ENCODE assay signal across 28 mouse cellular contexts in genomic region chr11:106045780-106046179, GRCm38 (mm10). TPM values are rescaled to one million over a fixed set of nuclear protein-coding genes. Genes with fewer than 3 reads are reported as not detected.
DNase-seq lines count a peak whose midpoint lies in the region; ATAC-seq and TF ChIP-seq lines count a peak whose summit lies in the region.
"Had no signal": no experiment of that assay in that cellular context is flagged by ENCODE, and none has a peak within 500 bp of the region (broad histone marks: within the 10 kb centered on the region; RNA-seq: fewer than 3 reads in every experiment).

No protein-coding gene starts in this region.

- 88% methylated on average over 3 of the region's 3 CpGs for WGBS in liver, adult 2 months
- 91% methylated on average over 3 of the region's 3 CpGs for WGBS in liver, embryonic 11.5 days
- WGBS in hindbrain, embryonic 10.5 days = 96% methylated on average over 3 of the region's 3 CpGs

- H3K4me3 ChIP-seq in liver, adult 2 months (ENCODE audit: insufficient read depth, low read depth, low read length) = no peak overlapping the region
- H3K4me3 ChIP-seq in liver, embryonic 11.5 days (ENCODE audit: low read depth, low read length) = no peak overlapping the region
- no peak overlapping the region for H3K4me3 ChIP-seq in embryonic fibroblast, embryonic 13.5 days (ENCODE audit: insufficient read depth, low read length)
- H3K4me3 ChIP-seq in hindbrain, embryonic 10.5 days = no peak overlapping the region
- H3K4me3 ChIP-seq: embryonic facial prominence, embryonic 13.5 days; embryonic facial prominence, embryonic 15.5 days; forebrain, embryonic 13.5 days; forebrain, embryonic 15.5 days had no signal

- peak overlapping the region; percentile 78 for H3K27ac ChIP-seq in liver, adult 2 months (replicated peaks; ENCODE audit: insufficient read depth, low read depth, low read length)
- no peak overlapping the region for H3K27ac ChIP-seq in liver, embryonic 11.5 days (ENCODE audit: low read depth, low read length)
- H3K27ac ChIP-seq in embryonic fibroblast, embryonic 13.5 days (ENCODE audit: insufficient read depth, low read length) = peak overlapping the region; percentile 42; the same call in 1 of the 2 replicates
- no peak overlapping the region for H3K27ac ChIP-seq in hindbrain, embryonic 10.5 days
- H3K27ac ChIP-seq: embryonic facial prominence, embryonic 13.5 days; embryonic facial prominence, embryonic 15.5 days; forebrain, embryonic 13.5 days; forebrain, embryonic 15.5 days had no signal

- peaks cover 13% of the 10 kb centered on the region; the same call in 1 of the 2 replicates for H3K79me2 ChIP-seq in liver, adult 2 months (ENCODE audit: control insufficient read depth, insufficient read depth, low read length)

- H3K4me2 ChIP-seq in liver, embryonic 11.5 days = no peak overlapping the region
- H3K4me2 ChIP-seq: embryonic facial prominence, embryonic 13.5 days; embryonic facial prominence, embryonic 15.5 days; forebrain, embryonic 13.5 days; forebrain, embryonic 15.5 days had no signal

- peaks cover 13% of the 10 kb centered on the region for H3K4me1 ChIP-seq in liver, adult 2 months (ENCODE audit: control insufficient read depth, insufficient read depth, low read length)
- no peaks in the 10 kb centered on the region; the same call in 1 of the 2 replicates for H3K4me1 ChIP-seq in liver, embryonic 11.5 days (replicated peaks; ENCODE audit: control insufficient read depth, insufficient read depth, low read length)
- H3K4me1 ChIP-seq in embryonic fibroblast, embryonic 13.5 days (ENCODE audit: control insufficient read depth, insufficient read depth, low read length) = no peaks in the 10 kb centered on the region; the same call in 1 of the 2 replicates
- H3K4me1 ChIP-seq in hindbrain, embryonic 10.5 days (replicated peaks) = no peaks in the 10 kb centered on the region
- H3K4me1 ChIP-seq: embryonic facial prominence, embryonic 13.5 days; embryonic facial prominence, embryonic 15.5 days; forebrain, embryonic 13.5 days had no signal

- no peak for TF ChIP-seq POLR2A in liver, adult 2 months (IDR thresholded peaks at IDR 0.05; ENCODE audit: extremely low read depth, insufficient read depth, low read length)
- TF ChIP-seq POLR2A in embryonic fibroblast, embryonic 13.5 days (IDR thresholded peaks at IDR 0.05; ENCODE audit: low read depth, low read length) = no peak

- no peak for TF ChIP-seq CTCF in liver, adult 2 months (IDR thresholded peaks at IDR 0.05; ENCODE audit: low read depth, low read length)
- no peak for TF ChIP-seq CTCF in embryonic fibroblast, embryonic 13.5 days (IDR thresholded peaks at IDR 0.05; ENCODE audit: borderline replicate concordance, insufficient read depth, low read length)

- no peaks in the 10 kb centered on the region for H3K9me3 ChIP-seq in liver, embryonic 11.5 days (ENCODE audit: control insufficient read depth, low read length)
- H3K9me3 ChIP-seq in hindbrain, embryonic 10.5 days = no peaks in the 10 kb centered on the region
- H3K9me3 ChIP-seq: embryonic facial prominence, embryonic 13.5 days; embryonic facial prominence, embryonic 15.5 days; forebrain, embryonic 13.5 days; forebrain, embryonic 15.5 days; G1E had no signal

- 0 out of 2 replicates have a peak, but pooled peaks cover 7% of the 10 kb centered on the region for H3K36me3 ChIP-seq in liver, adult 2 months (ENCODE audit: control insufficient read depth, insufficient read depth, low read length)
- peaks cover 23% of the 10 kb centered on the region for H3K36me3 ChIP-seq in liver, embryonic 11.5 days (ENCODE audit: control insufficient read depth, insufficient read depth, low read length)
- H3K36me3 ChIP-seq in hindbrain, embryonic 10.5 days = peaks cover 53% of the 10 kb centered on the region

- no peak overlapping the region for H3K9ac ChIP-seq in liver, adult 2 months (ENCODE audit: low read depth, low read length)
- no peak overlapping the region for H3K9ac ChIP-seq in liver, embryonic 11.5 days (ENCODE audit: low read depth, low read length)
- H3K9ac ChIP-seq: embryonic facial prominence, embryonic 13.5 days; embryonic facial prominence, embryonic 15.5 days; forebrain, embryonic 13.5 days; forebrain, embryonic 15.5 days; forebrain, postnatal 0 days had no signal

- H3K27me3 ChIP-seq in liver, adult 2 months (ENCODE audit: control insufficient read depth, insufficient read depth, low read length) = no peaks in the 10 kb centered on the region
- H3K27me3 ChIP-seq in liver, embryonic 11.5 days (replicated peaks; ENCODE audit: control insufficient read depth, insufficient read depth, low read length) = no peaks in the 10 kb centered on the region
- H3K27me3 ChIP-seq in hindbrain, embryonic 10.5 days (ENCODE audit: insufficient read depth, poor library complexity, severe bottlenecking) = no peaks in the 10 kb centered on the region
- H3K27me3 ChIP-seq: embryonic facial prominence, embryonic 13.5 days; embryonic facial prominence, embryonic 15.5 days; forebrain, embryonic 13.5 days; forebrain, embryonic 15.5 days; Patski had no signal

- ATAC-seq in liver, embryonic 11.5 days (replicated peaks; ENCODE audit: low FRiP score) = no peak
- ATAC-seq: activated CD4-positive, CD25-positive, alpha-beta regulatory T cell, adult 4 months; forebrain, embryonic 13.5 days; forebrain, embryonic 15.5 days; forebrain, postnatal 0 days; Patski had no signal

- DNase-seq in liver, adult 2 months (ENCODE audit: extremely low read depth, low read depth, low spot score) = no peak
- DNase-seq in liver, embryonic 11.5 days (ENCODE audit: low spot score) = no peak
- DNase-seq in A20 (ENCODE audit: low read depth, low spot score) = peak; percentile 53
- DNase-seq in gastrocnemius, postnatal 4 days (ENCODE audit: low spot score in 2 of 2) = no peak
- DNase-seq in hindbrain, embryonic 10.5 days (ENCODE audit: low spot score) = no peak
- DNase-seq: adrenal gland, adult 8-10 months; adrenal gland, postnatal 14 days; adrenal gland, postnatal 36 days; cerebellum, adult 11-12 months; cerebellum, adult 2 months; cerebellum, adult 9-10 months; cerebellum, postnatal 10 days; cerebellum, postnatal 36 days; embryo, embryonic 11 days; forebrain, postnatal 0 days had no signal

RNA-seq across cellular contexts. Expression of gene Dcaf7, which starts 9.1 kb away (rescaled TPM):
- total RNA-seq in liver, adult 2 months (2014; rRNA removed) = 17.1 and 24.0 TPM in 2 replicates
- 15.9 and 18.3 TPM in 2 replicates for polyA plus RNA-seq in liver, adult 2 months (2012; rRNA removed)
- 53.9 and 61.2 TPM in 2 replicates for polyA plus RNA-seq in liver, embryonic 11.5 days (2014; fragmentation: Nextera tagmentation; extraction: Ambion mirVana)
- 55.8 and 60.0 TPM in 2 replicates for polyA plus RNA-seq in embryonic fibroblast, embryonic 13.5 days (2011; ENCODE audit: insufficient read length, low read depth, missing spikeins)
- total RNA-seq in gastrocnemius, postnatal 4 days (2021) = 10 to 100 TPM; 60.3 to 60.5 TPM
- 86.5 and 94.7 TPM in 2 replicates for polyA plus RNA-seq in hindbrain, embryonic 10.5 days (2016; fragmentation: Nextera tagmentation; extraction: Ambion mirVana)

RNA-seq across cellular contexts. Expression of gene Taco1, which starts 20.1 kb away (rescaled TPM):
- 31.3 and 33.7 TPM in 2 replicates for total RNA-seq in liver, adult 2 months (2014; rRNA removed)
- polyA plus RNA-seq in liver, adult 2 months (2012; rRNA removed) = 19.1 and 20.0 TPM in 2 replicates
- 12.8 and 13.8 TPM in 2 replicates for polyA plus RNA-seq in liver, embryonic 11.5 days (2014; fragmentation: Nextera tagmentation; extraction: Ambion mirVana)
- polyA plus RNA-seq in embryonic fibroblast, embryonic 13.5 days (2011; ENCODE audit: insufficient read length, low read depth, missing spikeins) = 9.5 and 10.3 TPM in 2 replicates
- 10 to 100 TPM; 19.6 to 19.8 TPM for total RNA-seq in gastrocnemius, postnatal 4 days (2021)
- polyA plus RNA-seq in hindbrain, embryonic 10.5 days (2016; fragmentation: Nextera tagmentation; extraction: Ambion mirVana) = 10.4 and 14.0 TPM in 2 replicates

RNA-seq across cellular contexts. Expression of gene Kcnh6, which starts 37.9 kb away (rescaled TPM):
- total RNA-seq in liver, adult 2 months (2014; rRNA removed) = not detected in 2 replicates
- polyA plus RNA-seq in liver, adult 2 months (2012; rRNA removed) = not detected in 2 replicates
- 0.12 and 0.26 TPM in 2 replicates for polyA plus RNA-seq in liver, embryonic 11.5 days (2014; fragmentation: Nextera tagmentation; extraction: Ambion mirVana)
- not detected in 2 replicates for polyA plus RNA-seq in embryonic fibroblast, embryonic 13.5 days (2011; ENCODE audit: insufficient read length, low read depth, missing spikeins)
- total RNA-seq in gastrocnemius, postnatal 4 days (2021) = under 1 TPM in 1 of 2 experiments, not detected in 1; 0.31 TPM
- polyA plus RNA-seq in hindbrain, embryonic 10.5 days (2016; fragmentation: Nextera tagmentation; extraction: Ambion mirVana) = 0.52 and 0.61 TPM in 2 replicates
- total RNA-seq: common myeloid progenitor, adult 5-6 weeks; G1E had no signal
- polyA plus RNA-seq: activated CD4-positive, CD25-positive, alpha-beta regulatory T cell, adult 4 months; C2C12; G1E; Patski had no signal

RNA-seq across cellular contexts. Expression of gene Map3k3, which starts 38.6 kb away (rescaled TPM):
- total RNA-seq in liver, adult 2 months (2014; rRNA removed) = 12.3 and 14.9 TPM in 2 replicates
- 7.6 and 9.7 TPM in 2 replicates for polyA plus RNA-seq in liver, adult 2 months (2012; rRNA removed)
- polyA plus RNA-seq in liver, embryonic 11.5 days (2014; fragmentation: Nextera tagmentation; extraction: Ambion mirVana) = 12.8 and 17.4 TPM in 2 replicates
- 40.0 and 41.1 TPM in 2 replicates for polyA plus RNA-seq in embryonic fibroblast, embryonic 13.5 days (2011; ENCODE audit: insufficient read length, low read depth, missing spikeins)
- total RNA-seq in gastrocnemius, postnatal 4 days (2021) = 10 to 100 TPM; 45.9 to 47.1 TPM
- polyA plus RNA-seq in hindbrain, embryonic 10.5 days (2016; fragmentation: Nextera tagmentation; extraction: Ambion mirVana) = 21.7 and 23.5 TPM in 2 replicates

RNA-seq across cellular contexts. Expression of gene Ace3, which starts 51.3 kb away (rescaled TPM):
- total RNA-seq in liver, adult 2 months (2014; rRNA removed) = not detected in 2 replicates
- polyA plus RNA-seq in liver, adult 2 months (2012; rRNA removed) = not detected in 2 replicates
- not detected in 2 replicates for polyA plus RNA-seq in liver, embryonic 11.5 days (2014; fragmentation: Nextera tagmentation; extraction: Ambion mirVana)
- not detected in 2 replicates for polyA plus RNA-seq in embryonic fibroblast, embryonic 13.5 days (2011; ENCODE audit: insufficient read length, low read depth, missing spikeins)
- not detected for total RNA-seq in gastrocnemius, postnatal 4 days (2021)
- polyA plus RNA-seq in hindbrain, embryonic 10.5 days (2016; fragmentation: Nextera tagmentation; extraction: Ambion mirVana) = not detected in 2 replicates
- total RNA-seq: adrenal gland, adult 18-20 months; adrenal gland, adult 8-10 months; adrenal gland, postnatal 14 days; adrenal gland, postnatal 36 days; common myeloid progenitor, adult 5-6 weeks; forebrain, postnatal 0 days; G1E had no signal
- polyA plus RNA-seq: activated CD4-positive, CD25-positive, alpha-beta regulatory T cell, adult 4 months; C2C12; cerebellum, adult 2 months; embryonic facial prominence, embryonic 11.5 days; embryonic facial prominence, embryonic 13.5 days; embryonic facial prominence, embryonic 15.5 days; forebrain, embryonic 11.5 days; forebrain, embryonic 13.5 days; forebrain, postnatal 0 days; G1E; Patski had no signal

Comparison
In these comparisons a context has a peak if more than half of its experiments do, and no peak if none do; other contexts are left out.
1. H3K27ac ChIP-seq: peak in liver, adult 2 months (single experiment) and embryonic fibroblast, embryonic 13.5 days (single experiment); none in liver, embryonic 11.5 days (single experiment) and hindbrain, embryonic 10.5 days (single experiment).